Mouse (Mus musculus) cerebellum, adult (tissue): ENCODE measurements at regions not wholly inside any gene's neighbourhood (a gene's known extent, or its start where the extent isn't known, plus 50 kb on each side); places are given as distances from the start of the nearest gene placed in this dataset.
"Not testable (repeated sequence)": the region's sequence is repeated elsewhere in the genome, so short reads cannot be mapped to it uniquely, and the experiment has no call there.

Source experiments
- ATAC-seq: cut with Nextera tagmentation; 2 replicates; pipeline ENCODE4 v1.9.2; 2017; ENCODE audit warnings: mild to moderate bottlenecking, moderate library complexity, mixed read lengths; ENCODE audit not compliant: insufficient number of reproducible peaks, low FRiP score, low TSS enrichment

- no peak for ATAC-seq
Observed at GRCm38 (mm10) chr11:41261254-41261653, 506.1 kb upstream of the Ccng1 start.

GRCm38 (mm10) chr11:41259915-41260619, 505.0 kb upstream of the Ccng1 start:
- no peak for ATAC-seq

GRCm38 (mm10) chr11:41214501-41214900, 459.4 kb upstream of the Ccng1 start:
- ATAC-seq: not testable (repeated sequence)

GRCm38 (mm10) chr11:41202228-41202627, 447.1 kb upstream of the Ccng1 start:
- ATAC-seq: no peak

- no peak for ATAC-seq
Observed at GRCm38 (mm10) chr11:41193981-41194380, 438.9 kb upstream of the Ccng1 start.

GRCm38 (mm10) chr11:41160492-41161175, 405.5 kb upstream of the Ccng1 start:
- ATAC-seq: no peak

- peak; percentile 64 for ATAC-seq
Observed at GRCm38 (mm10) chr11:41159927-41160326, 404.8 kb upstream of the Ccng1 start.

GRCm38 (mm10) chr11:41158761-41159596, 403.9 kb upstream of the Ccng1 start:
- ATAC-seq: peak; percentile 93

- no peak for ATAC-seq
Observed at GRCm38 (mm10) chr11:41157321-41157720, 402.2 kb upstream of the Ccng1 start.
